Mouse (Mus musculus) erythroid progenitor cell, adult 5-6 weeks (primary cell): ENCODE data around the gene Samd5. TPM values are rescaled to one million over a fixed set of nuclear protein-coding genes. Genes with fewer than 3 reads are reported as not detected.

Experiments used
- ATAC-seq: replicated peaks from 2 replicates; pipeline ENCODE4 v1.8.0; 2016; ENCODE audit warnings: moderate number of reproducible peaks, mild to moderate bottlenecking, moderate TSS enrichment, inconsistent platforms; ENCODE audit not compliant: poor library complexity, low FRiP score, severe bottlenecking
- total RNA-seq, 2 experiments: library from RNA; stranded (forward) in 1 of 2; stranded (reverse) in 1 of 2; fragments of 150-400 nt in 1 of 2; fragments of 186-747, 209-891 nt in 1 of 2; gene quantifications; 2 replicates each; pipeline versions ENCODE4 v1.2.3 to v1.2.4; 2015 to 2017; ENCODE audit warnings: low replicate concordance in 2 of 2

Gene Samd5
- total RNA-seq, 2 experiments from 2014 or later: not detected

GRCm38 (mm10) chr10:9590606-9591005, 84.4 kb downstream of the Samd5 start:
- ATAC-seq: no peak

DNA sequence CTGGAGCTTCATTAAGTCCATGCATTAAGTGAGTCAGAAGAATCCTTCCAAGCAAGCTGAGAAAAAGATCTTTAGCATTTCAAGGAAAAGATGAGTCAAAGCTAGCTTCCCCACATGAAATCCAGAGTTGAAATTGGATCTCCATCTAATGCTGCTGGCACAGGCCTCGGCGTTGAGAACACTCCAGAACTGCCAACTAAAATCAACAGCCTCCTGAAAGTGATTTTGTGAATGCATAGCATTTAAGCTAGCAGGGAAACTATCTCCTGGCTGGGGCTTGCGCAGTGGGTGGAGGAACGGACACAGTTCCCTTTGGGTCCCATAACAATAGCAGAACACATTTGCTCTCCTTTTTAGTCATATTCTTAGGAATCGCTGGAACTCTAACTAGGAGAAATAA, 88.7 kb downstream of the Samd5 start:
- ATAC-seq: no peak

DNA sequence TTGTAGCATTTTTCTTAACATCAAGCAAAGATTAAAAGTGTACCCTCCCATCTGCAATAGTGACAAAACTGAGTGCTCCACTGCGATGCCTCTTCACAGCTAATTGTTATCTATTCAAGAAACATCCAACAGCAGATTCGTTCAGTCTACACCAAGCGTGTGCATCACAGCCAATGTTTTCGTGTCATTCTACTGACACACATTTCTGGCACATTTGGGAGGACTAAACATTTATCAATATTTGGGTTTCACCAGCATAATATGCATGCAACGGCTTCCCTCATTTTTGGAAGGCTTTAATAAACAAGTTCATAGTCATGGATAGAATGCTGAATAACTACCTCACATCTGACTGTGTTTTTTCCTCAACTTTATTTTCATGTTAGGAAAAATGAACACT, 95.6 kb downstream of the Samd5 start:
- no peak for ATAC-seq

DNA sequence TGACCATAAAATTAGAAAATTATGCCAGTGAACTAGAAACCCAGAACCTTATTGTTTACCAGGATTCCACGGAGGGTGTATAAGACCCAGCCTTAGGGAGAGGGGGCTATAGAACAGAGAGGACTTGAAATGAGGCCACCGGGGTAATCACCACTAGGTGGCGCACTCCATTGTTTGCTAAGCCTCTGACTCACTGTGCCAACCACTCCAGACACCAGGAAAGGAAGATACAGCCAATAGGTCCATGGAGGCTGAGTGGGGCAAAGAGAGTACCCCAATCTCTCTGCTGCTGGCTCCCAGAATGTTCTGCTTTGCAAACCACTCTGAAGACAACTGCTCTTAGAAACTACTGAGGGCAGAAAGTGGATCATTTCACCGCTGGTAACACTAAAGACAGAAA, 99.4 kb downstream of the Samd5 start:
- peak; percentile 59; the same call in 1 of the 2 replicates for ATAC-seq

- ATAC-seq: no peak
Measured at GRCm38 (mm10) chr10:9574135-9574534, 100.9 kb downstream of the Samd5 start.

Other genes starting within 250 kb of the Samd5 start
- gene Stxbp5, start 225.9 kb upstream of the Samd5 start, total RNA-seq (2015; ENCODE audit: low replicate concordance): 22.3 and 27.7 TPM in 2 replicates
- gene Stxbp5, start 225.9 kb upstream of the Samd5 start, total RNA-seq (2017; ENCODE audit: low replicate concordance): 12.1 and 19.2 TPM in 2 replicates